Mouse (Mus musculus): ENCODE results near the gene Myh6. TPM values are rescaled to one million over a fixed set of nuclear protein-coding genes. Genes with fewer than 3 reads are reported as not detected.

Myh6 gene
- polyA plus RNA-seq, 1 experiment, result not detected

GRCm38 (mm10) chr14:54926401-54927158 is 40.1 kb downstream of the Myh6 start:
- peak overlapping the region; percentile 80 for H3K4me3 ChIP-seq (replicated peaks)
- peaks cover 83% of the 10 kb centered on the region for H3K27me3 ChIP-seq (replicated peaks)
- peaks cover 56% of the 10 kb centered on the region for H3K4me1 ChIP-seq
- peaks cover 6% of the 10 kb centered on the region for H3K9me3 ChIP-seq
- TF ChIP-seq FLI1 (IDR thresholded peaks at IDR 0.05; ENCODE audit: low read length), result no peak
- no peak for TF ChIP-seq GATA1 (IDR thresholded peaks at IDR 0.05; ENCODE audit: borderline replicate concordance, low read length)
- no peaks in the 10 kb centered on the region for H3K36me3 ChIP-seq (replicated peaks; ENCODE audit: low read length)

DNA sequence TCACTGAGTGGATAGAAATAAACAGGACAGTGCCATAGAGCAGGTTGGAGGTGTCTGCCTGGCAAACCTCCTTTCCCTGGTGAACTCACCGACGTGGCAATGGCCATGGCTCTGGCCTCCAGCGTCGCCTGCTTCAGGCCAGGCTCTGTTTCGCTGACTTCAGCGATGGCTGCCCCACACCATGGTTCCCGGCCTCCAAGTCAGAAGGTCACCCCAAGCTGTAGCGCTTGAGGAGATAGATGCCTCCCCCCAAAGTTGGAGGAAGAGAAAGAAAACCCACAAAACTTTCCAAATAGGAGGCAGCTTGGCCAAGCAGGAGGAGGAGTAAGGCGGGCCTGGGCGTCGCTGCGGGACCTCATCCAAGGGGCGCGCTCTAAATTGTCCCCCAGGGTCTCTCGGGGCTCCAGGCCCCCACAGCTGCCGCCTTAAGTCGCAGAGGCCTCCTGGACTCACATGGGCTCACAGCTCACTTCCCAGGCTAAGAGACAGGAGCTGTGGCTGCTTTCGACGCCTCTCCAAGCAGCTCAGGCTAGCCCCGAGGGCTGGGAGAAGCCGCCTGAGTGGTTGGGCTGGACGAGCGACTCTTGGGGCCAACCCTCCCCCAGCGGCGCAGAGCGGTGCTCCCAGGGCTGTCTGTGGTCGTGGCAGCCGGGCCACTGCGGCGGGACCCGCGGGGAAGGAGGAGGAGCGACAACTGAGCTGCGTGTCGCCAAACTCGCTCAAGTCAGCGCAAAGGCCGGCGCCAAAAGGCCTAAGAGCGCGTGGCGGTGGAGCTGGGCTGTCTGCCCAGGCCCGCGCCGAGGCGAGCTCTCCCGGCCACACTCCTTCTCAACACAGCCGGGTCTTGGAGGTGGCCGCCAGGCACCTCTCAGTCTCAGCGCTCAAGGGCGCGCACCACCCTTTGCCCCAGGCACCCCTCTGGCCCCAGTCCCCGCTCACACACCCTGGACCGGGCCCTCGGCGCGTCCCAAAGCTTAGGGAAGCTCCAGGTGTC is 41.1 kb downstream of the Myh6 start, which contains the start of gene Efs:
TSS of gene Efs (minus strand) at position 778 of the 994 bp plus-strand sequence.
- peaks cover 47% of the 10 kb centered on the region for H3K4me1 ChIP-seq
- peaks cover 88% of the 10 kb centered on the region for H3K27me3 ChIP-seq (replicated peaks)
- peak within 1 kb of the TSS; percentile 80 for H3K4me3 ChIP-seq (replicated peaks)
- H3K36me3 ChIP-seq (replicated peaks; ENCODE audit: low read length), result no peaks in the 10 kb centered on the region
- peaks cover 15% of the 10 kb centered on the region for H3K9me3 ChIP-seq
- TF ChIP-seq FLI1 (IDR thresholded peaks at IDR 0.05; ENCODE audit: low read length) (no peak), GATA1 (IDR thresholded peaks at IDR 0.05; ENCODE audit: borderline replicate concordance, low read length) (no peak)

DNA sequence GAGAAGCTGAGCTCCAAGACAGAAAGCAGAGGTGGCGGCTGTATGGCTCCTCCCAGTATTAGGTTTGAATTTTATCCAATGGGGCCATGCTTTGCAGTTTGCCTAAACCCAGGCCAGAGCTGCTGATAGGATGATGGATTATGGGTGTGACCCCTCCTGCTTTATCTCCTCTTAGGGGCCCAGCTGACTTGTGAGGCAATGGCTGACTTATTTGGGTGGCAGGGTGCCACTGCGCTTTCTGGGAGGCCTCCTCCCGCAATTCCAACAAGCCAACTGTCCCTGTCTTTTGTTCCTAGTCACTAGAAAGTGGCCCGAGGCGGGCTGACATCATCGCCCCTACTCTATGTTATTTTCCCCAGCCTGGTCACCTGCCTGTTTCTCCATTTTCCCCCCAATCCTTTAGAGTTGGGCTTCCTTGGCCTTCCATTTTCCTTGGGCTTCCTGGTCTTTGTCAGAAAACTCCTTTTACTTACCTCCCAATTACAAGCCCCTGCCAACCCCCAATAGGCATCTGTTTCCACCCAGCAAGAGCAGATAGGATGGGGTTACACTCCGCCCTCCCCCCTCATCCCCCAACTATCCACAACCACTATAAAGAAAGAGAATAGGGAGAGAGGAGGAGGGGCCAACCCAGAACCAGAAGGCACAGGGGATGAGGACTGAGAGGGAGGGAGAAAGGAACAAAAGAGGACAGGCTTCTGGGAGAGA is 41.9 kb downstream of the Myh6 start:
- H3K27me3 ChIP-seq (replicated peaks), result peaks cover 93% of the 10 kb centered on the region
- H3K4me3 ChIP-seq (replicated peaks), result no peak overlapping the region
- peaks cover 19% of the 10 kb centered on the region for H3K9me3 ChIP-seq
- no peak for TF ChIP-seq GATA1 (IDR thresholded peaks at IDR 0.05; ENCODE audit: borderline replicate concordance, low read length)
- TF ChIP-seq FLI1 (IDR thresholded peaks at IDR 0.05; ENCODE audit: low read length), result no peak
- peaks cover 38% of the 10 kb centered on the region for H3K4me1 ChIP-seq
- H3K36me3 ChIP-seq (replicated peaks; ENCODE audit: low read length), result no peaks in the 10 kb centered on the region

GRCm38 (mm10) chr14:54920076-54920685 is 46.5 kb downstream of the Myh6 start:
- Histone ChIP-seq H3K4me1 (peaks cover 9% of the 10 kb centered on the region), H3K9me3 (peaks cover 19% of the 10 kb centered on the region), H3K27me3 (replicated peaks) (peaks cover 91% of the 10 kb centered on the region), H3K4me3 (replicated peaks) (no peak overlapping the region), H3K36me3 (replicated peaks; ENCODE audit: low read length) (no peaks in the 10 kb centered on the region)
- TF ChIP-seq FLI1 (IDR thresholded peaks at IDR 0.05; ENCODE audit: low read length), result no peak
- no peak for TF ChIP-seq GATA1 (IDR thresholded peaks at IDR 0.05; ENCODE audit: borderline replicate concordance, low read length)

DNA sequence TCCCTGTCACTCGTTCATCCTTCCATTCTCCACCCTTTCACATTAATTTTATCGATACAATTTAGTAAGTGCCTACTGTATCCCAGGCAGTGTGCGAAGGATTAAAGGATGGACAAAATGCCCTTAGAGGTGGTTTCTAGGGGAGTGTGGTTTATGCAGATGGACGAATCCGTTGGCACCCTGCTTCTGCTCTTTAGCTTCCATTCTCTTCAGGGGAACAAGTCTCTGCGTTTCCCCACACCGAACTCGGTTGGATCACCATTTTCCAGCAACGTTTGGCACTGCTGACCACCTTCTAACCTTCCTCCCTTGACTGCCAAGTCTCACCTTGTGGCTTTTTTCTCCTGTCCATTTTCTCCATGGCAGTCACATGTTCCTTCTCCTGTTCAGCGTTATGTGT is 53.4 kb downstream of the Myh6 start:
- no peak for TF ChIP-seq GATA1 (IDR thresholded peaks at IDR 0.05; ENCODE audit: borderline replicate concordance, low read length)
- no peak for TF ChIP-seq FLI1 (IDR thresholded peaks at IDR 0.05; ENCODE audit: low read length)
- peaks cover 22% of the 10 kb centered on the region for H3K4me1 ChIP-seq
- H3K9me3 ChIP-seq, result no peaks in the 10 kb centered on the region
- H3K36me3 ChIP-seq (replicated peaks; ENCODE audit: low read length), result no peaks in the 10 kb centered on the region
- H3K4me3 ChIP-seq (replicated peaks), result peak overlapping the region; percentile 92
- H3K27me3 ChIP-seq (replicated peaks), result peaks cover 94% of the 10 kb centered on the region

GRCm38 (mm10) chr14:54912886-54913285 is 53.8 kb downstream of the Myh6 start, which contains the start of gene Slc22a17:
Slc22a17 (minus strand) TSS chr14:54913132.
- H3K36me3 ChIP-seq (replicated peaks; ENCODE audit: low read length), result no peaks in the 10 kb centered on the region
- H3K9me3 ChIP-seq, result no peaks in the 10 kb centered on the region
- peaks cover 96% of the 10 kb centered on the region for H3K27me3 ChIP-seq (replicated peaks)
- H3K4me3 ChIP-seq (replicated peaks), result peak within 1 kb of the TSS; percentile 92
- no peak for TF ChIP-seq GATA1 (IDR thresholded peaks at IDR 0.05; ENCODE audit: borderline replicate concordance, low read length)
- TF ChIP-seq FLI1 (IDR thresholded peaks at IDR 0.05; ENCODE audit: low read length), result no peak
- peaks cover 22% of the 10 kb centered on the region for H3K4me1 ChIP-seq

GRCm38 (mm10) chr14:54912109-54912850 is 54.4 kb downstream of the Myh6 start:
- no peak for TF ChIP-seq FLI1 (IDR thresholded peaks at IDR 0.05; ENCODE audit: low read length)
- no peak for TF ChIP-seq GATA1 (IDR thresholded peaks at IDR 0.05; ENCODE audit: borderline replicate concordance, low read length)
- peak overlapping the region; percentile 92 for H3K4me3 ChIP-seq (replicated peaks)

DNA sequence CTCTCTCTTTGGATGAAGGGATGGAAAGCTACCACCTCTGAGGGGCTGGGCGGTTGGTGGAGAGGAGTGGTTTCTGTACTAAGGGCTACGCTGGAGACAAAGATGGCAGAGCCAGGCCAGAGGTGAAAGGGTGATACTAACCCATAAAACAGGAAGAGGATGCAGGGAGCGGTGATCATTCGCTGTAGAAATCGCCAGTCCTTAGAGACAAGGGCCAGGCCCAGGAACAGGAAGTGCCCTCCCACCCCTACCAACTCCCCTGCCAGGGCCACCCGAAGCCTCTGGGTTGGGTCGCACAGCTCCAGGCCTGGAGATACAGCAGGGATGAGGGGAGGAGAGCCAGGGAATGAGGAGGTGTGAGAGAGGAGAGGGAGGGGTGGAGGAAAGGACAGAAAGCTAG is 58.0 kb downstream of the Myh6 start:
- Histone ChIP-seq H3K4me1 (peaks cover 22% of the 10 kb centered on the region), H3K27me3 (replicated peaks) (peaks cover 88% of the 10 kb centered on the region), H3K36me3 (replicated peaks; ENCODE audit: low read length) (no peaks in the 10 kb centered on the region), H3K9me3 (no peaks in the 10 kb centered on the region), H3K4me3 (replicated peaks) (no peak overlapping the region)
- no peak for TF ChIP-seq FLI1 (IDR thresholded peaks at IDR 0.05; ENCODE audit: low read length)
- no peak for TF ChIP-seq GATA1 (IDR thresholded peaks at IDR 0.05; ENCODE audit: borderline replicate concordance, low read length)

More at GRCm38 (mm10) chr14:54912109-54912850, 54.4 kb downstream of the Myh6 start:
- no peaks in the 10 kb centered on the region for H3K36me3 ChIP-seq (replicated peaks; ENCODE audit: low read length)
- peaks cover 22% of the 10 kb centered on the region for H3K4me1 ChIP-seq
- H3K27me3 ChIP-seq (replicated peaks), result peaks cover 97% of the 10 kb centered on the region
- H3K9me3 ChIP-seq, result no peaks in the 10 kb centered on the region

All from megakaryocyte, embryonic 14.5 days (primary cell).